Mouse (Mus musculus) layer of hippocampus, adult 8-10 months (tissue): ENCODE data around the gene Itih5. TPM values are rescaled to one million over a fixed set of nuclear protein-coding genes. Genes with fewer than 3 reads are reported as not detected.

Source experiments
- total RNA-seq, 4 experiments: library from RNA; stranded (reverse); gene quantifications; 2 replicates each; pipeline ENCODE4 v1.2.4; 2022

Itih5 gene
- total RNA-seq, 4 experiments from 2014 or later, result 12.7 to 14.1 (median 13.4) TPM

Other genes starting within 250 kb of the Itih5 start
- gene Taf3, start 105.0 kb upstream of the Itih5 start, total RNA-seq, result 10 to 100 TPM; 13.1 to 16.2 (median 14.9) TPM
- gene Atp5c1, start 73.1 kb upstream of the Itih5 start, total RNA-seq, result 100 to 1,000 TPM; 236 to 253 (median 249) TPM
- 10 to 100 TPM; 11.4 to 14.1 (median 13.4) TPM for gene Kin, start 73.0 kb upstream of the Itih5 start, total RNA-seq
- 1 to 10 TPM; 1.6 to 2.7 (median 2.1) TPM for gene Itih2, start 22.2 kb upstream of the Itih5 start, total RNA-seq
- 1 to 10 TPM; 2.7 to 5.9 (median 4.5) TPM for gene Sfmbt2, start 216.9 kb downstream of the Itih5 start, total RNA-seq